Mouse (Mus musculus) thymus, adult 18-20 months (tissue): ENCODE data around the gene Tubgcp3.
"Not testable (repeated sequence)": the region's sequence is repeated elsewhere in the genome, so short reads cannot be mapped to it uniquely, and the experiment has no call there.

Experiments used
- DNase-seq, 2 experiments: peaks; one replicate each; pipeline ENCODE4 v3.0.0; 2022; ENCODE audit warnings: mixed read lengths in 2 of 2

The Tubgcp3 gene

DNA sequence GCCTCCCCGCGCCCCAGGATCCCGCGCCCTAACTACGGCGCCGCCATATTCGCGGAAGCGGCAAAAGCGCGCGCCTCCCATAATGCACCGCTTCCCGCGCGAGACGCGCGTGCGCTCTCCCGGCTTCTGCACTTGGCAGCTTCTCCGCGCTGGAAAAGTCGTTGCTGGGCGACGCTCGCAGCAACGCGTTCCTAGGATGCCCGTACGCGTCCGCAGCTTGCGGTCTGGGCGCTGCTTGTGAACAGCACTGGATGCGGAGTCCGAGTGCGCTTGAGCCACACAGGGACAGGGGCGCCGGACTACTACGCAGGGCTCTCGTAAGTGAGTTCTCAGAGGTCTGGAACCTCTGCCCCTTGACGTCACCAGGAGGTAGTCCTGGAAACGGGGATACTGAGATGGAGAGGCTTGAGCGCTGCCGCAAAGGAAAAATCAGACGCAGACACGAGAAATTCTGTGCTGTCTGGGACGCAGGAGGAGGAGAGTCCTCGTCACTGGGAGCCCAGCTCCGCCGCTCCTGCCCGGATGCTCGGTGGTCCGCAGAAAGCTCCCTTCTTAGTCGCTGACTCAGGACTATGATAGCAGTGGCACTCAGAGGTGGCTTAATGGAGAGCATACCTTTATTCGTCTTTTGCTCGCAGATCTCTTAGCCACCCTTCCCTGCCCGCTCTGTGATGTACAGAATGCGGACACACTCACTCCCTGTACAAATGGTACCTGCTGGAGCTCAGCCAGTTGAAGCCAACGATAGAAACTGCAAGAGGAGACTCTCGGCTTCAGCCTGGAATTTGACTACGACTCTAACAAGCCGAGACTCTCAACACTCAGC is at the start of gene Tubgcp3:
Tubgcp3 (minus strand) TSS at position 193 of the 826 bp plus-strand sequence.
- peak; percentile 69 to 75 for DNase-seq

DNA sequence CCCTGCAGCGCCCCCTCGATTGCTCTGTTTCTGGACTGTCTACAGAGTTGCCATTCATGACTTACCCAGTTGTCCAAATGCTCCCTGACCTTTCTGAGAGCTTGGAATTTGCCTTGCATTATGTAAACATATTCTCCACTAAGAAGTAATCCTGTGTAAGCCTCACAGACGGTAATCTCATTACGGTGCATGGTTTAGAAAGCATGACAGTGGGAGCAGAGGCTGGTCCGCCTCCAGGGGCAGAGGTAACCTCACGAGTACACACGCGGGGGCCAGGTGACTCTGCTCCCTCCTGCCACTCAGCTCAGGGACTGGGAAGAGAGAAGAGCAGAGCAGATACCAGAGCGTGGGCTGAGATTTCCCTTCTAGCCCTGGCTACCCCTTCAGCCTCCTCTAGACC is 47.0 kb upstream of the Tubgcp3 start:
- no peak for DNase-seq

DNA sequence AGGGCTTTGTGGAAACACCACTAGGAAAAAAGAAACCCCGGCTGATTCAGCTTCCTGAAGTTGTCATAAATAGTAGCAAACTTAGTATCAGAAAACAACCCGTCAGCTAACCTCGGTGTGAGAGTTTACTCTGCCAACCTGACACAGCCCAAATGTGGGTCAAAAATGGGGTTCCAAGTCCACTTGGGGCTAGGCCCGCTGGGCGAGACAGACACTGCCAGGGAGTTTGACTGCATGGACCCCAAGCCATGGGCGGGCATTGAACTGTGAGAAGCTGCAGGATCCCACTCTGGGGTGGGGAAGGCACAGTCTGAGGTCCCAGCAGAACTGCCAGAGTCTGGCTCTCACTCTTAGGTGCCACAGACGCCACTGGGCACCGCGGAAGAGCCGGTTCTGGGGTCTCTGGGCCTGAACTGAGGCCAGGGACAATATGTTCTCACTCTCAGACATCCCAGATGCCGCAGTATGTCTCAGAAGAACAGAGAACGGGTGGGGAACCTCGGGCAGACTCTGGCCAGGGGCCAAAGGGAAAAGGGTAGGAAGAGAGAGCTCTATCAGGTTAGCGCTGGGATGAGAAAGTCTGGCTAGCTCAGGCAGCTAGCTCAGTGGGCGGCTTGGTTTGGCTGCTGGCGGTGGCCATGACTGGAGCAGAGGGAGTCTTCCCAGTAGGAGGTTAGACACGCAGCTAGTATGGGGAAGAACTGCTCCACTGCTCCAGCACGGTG is 44.0 kb upstream of the Tubgcp3 start:
- DNase-seq, result no peak

DNA sequence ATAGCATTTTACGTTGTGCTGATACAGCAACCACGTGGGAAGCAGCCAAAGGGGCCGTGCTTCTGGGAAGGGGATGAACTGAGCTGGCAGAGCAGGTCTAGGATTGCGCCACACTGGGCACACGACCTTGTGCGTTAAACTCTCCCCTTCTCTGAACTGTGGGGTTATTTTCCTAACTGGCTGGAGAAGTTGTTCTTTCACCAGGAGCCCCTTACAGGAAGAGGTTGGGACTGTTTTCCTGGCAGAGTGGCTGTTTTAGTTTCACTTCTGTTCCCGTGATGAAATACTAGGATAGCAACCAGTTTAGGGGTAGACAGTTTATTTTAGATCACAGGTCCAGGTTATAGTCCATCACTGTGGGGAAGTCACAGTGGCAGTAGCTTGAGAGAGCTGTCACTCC is 39.6 kb upstream of the Tubgcp3 start:
- no peak for DNase-seq

DNA sequence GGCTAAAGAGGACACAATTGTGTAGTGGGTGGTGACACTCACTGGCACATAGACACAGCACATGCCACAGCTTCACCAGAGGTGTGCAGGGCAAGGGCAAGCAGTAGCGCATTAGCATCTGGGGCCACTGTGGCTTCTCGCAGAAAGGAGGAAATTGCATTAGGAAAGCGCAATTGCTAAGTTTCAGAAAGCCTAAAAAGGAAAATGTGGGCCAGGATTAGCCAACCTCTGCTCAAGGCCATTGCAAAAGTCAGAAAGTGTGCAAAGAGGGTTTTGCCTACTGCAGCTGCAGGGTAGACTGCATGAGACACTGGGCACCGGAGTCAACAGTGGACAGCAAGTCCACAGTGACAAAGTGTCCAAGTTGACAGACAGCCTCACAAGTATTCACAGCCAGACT is 31.5 kb upstream of the Tubgcp3 start:
- no peak for DNase-seq

DNA sequence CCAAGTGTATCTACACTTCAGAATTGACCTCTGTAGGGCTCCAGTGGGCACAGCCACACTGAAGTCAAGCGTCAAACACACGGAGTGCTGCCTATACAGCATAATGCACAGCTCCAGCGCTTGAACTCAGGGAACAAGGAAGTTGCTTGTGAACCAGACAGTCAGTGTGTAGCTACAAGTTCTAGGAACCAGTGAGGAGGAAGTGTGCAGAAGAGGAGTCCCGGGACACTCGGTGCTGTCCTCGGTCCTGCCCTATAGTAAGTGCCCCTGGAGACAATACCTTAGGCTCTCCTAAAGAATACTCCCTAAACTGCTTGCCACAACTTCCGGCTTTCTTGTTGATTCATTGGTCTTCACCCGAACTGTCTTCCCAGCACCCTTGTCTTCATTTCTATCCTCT is 30.2 kb upstream of the Tubgcp3 start:
- no peak for DNase-seq

DNA sequence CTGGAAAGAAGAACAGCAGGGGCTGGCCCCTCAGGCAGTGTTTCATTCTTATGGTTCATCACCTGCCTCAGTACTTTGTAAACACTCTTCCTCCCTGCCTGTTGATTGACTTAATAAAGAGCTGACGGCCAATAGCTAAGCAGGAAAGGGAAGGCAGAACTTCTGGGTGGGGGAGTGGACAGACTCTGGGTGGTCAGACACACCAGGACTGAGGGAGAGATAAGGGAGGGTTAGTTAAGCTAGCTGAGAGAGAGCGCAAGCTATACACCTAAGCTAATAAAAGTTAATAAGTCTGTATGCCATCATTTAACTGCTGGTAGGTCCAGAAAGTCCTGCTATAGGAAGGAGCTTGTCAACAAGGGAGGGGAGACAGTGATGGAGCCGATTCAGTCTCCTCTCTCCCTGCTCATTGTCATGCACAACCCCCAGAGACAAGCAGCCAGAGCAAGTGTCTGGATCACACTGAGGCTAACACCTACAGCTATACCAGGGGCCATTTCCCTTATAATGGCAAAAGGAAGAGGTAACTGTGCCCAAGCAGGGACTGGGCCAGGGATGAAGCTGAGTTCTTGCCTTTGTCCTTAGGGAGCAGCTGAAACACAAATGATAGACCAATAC is 26.7 kb upstream of the Tubgcp3 start:
- DNase-seq, result no peak

DNA sequence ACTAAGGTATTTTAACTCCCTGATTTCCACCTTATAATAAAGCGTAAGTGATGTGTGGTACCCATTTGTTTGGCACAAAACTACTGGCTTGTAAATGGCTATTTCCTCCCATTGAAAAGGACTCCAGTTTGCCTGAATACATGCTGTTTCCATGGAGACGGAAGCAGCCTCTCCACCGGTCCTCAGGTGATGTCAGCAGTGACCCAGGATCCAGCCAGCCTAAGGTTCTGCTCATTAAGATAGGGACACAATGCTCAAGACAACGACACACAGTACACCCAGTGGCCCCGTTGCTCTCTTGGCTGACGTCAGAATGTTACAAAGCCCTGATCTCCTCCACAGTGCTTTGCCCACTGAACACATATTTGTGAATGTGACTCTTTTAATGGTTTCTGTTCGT is 16.8 kb upstream of the Tubgcp3 start:
- no peak for DNase-seq

DNA sequence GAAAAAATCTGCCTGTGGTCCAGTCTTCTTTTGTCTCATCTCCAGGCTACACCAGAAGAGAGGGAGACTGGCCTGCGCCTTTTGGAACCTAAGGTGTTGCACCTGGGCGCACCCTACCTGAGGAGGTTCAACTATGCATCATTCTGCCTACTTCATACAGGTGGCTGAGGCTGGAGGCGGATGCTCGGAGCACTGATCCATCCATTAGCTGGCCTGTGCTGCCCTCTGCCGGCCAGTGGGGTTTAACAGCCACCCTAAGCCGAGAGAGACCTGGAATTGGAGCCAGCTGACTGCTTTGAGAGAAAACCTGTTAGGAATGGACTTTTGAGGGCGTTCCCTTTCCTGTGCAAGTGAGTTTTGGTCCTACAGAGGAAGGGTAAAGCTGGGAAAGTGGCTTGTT is 5.5 kb upstream of the Tubgcp3 start:
- DNase-seq, result peak; percentile 26 to 35

DNA sequence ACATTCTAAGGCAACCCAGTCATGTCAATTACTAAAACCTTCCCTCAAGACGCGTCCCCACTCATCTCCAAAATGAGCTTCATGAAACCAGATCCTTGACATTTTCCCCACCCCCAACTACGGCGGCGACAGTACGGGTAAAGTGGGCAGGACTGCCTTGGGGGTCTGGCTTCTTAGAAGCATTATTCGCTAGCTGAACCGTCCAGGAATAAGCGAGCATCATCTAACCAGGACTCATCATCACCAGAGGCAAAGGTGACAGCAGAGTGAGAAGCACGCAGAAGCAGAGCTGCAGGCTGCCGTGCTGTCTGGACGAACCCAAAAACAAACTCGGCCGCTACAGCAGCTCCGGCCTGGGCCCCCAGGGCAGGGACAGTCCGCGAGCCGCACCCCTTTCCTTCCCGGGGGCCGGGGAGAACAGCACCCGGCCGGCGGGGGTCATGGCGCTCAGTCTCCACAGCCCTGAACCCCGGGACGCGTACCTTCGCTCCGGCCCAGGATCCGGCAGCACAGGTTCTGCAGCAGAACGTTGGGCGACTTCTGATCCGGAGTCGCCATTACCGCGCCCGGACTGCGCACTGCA is 484 bp downstream of the Tubgcp3 start:
- peak; percentile 3 to 25 for DNase-seq

DNA sequence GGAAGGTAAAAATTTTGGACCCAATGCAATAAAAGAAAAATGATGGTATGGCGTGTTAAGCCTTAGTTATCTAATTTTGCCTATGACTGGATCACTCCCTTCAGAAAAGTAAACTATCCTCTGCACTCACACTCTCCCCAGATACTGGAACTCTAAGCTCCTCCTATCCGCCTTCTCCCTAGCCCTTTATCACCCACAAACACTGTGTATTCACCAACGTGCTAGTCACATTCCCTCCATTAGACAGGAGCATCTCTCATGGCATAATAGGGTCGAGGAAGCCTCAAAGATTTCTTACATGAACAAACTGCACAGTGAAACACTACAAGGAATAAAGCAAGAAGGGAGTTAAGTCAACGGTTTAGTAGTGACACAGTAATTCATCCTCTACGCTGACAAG is 1.1 kb downstream of the Tubgcp3 start:
- no peak for DNase-seq

DNA sequence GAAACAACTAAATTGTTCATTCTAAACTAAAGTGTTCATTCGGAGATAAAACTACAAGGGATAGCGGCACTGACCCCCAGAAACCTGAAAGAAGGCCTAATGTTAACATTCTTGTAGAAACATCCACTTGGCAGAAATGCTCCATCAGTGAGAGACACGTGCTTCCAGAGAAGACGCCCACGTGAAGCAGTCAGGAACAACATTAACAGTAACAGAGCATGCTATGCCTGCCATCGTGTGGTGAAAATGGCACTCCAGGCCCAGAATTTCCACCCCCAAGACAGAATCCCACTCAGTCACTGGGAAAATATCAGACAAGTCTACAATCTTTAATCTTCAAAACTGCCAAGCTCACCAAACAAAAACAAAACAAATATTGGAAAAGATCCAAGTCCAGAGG is 3.2 kb downstream of the Tubgcp3 start:
- no peak for DNase-seq

DNA sequence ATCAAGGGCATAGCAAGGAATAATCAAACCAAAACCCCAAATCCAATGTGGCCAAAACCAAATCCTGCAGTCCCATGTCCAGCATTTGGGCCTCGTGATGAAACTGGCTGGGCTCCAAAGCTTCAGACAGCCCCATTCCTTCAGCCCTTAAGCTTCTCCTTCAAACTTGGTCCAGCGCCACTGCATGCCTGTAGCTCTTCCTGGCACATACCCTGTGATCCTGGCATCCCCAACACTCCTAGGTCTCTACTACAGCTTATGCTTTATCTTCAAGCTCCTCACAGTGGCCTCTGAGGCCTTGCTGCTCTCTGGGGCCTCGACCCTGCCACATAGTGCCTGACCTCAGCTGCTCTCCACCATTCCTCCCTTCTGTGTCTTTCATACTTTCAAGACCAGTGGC is 5.5 kb downstream of the Tubgcp3 start:
- DNase-seq, result not testable (repeated sequence)

DNA sequence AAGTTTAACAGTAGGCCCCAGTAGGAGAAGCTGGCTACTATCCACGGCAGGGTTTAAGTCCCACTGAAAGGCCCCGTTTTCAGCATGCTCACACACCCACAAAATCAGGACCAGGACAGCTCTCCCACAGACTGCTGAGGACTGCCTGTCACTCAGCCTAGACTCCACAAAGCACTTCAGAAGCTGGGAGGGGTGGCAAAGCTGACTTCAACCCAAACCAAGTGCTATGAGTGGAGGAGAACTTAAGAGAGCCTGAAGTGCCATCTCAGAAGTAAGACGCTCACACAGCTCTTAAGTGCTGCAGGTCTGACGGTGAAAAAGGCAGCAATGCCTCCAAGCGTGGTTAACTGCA is 9.0 kb downstream of the Tubgcp3 start:
- DNase-seq, result no peak

DNA sequence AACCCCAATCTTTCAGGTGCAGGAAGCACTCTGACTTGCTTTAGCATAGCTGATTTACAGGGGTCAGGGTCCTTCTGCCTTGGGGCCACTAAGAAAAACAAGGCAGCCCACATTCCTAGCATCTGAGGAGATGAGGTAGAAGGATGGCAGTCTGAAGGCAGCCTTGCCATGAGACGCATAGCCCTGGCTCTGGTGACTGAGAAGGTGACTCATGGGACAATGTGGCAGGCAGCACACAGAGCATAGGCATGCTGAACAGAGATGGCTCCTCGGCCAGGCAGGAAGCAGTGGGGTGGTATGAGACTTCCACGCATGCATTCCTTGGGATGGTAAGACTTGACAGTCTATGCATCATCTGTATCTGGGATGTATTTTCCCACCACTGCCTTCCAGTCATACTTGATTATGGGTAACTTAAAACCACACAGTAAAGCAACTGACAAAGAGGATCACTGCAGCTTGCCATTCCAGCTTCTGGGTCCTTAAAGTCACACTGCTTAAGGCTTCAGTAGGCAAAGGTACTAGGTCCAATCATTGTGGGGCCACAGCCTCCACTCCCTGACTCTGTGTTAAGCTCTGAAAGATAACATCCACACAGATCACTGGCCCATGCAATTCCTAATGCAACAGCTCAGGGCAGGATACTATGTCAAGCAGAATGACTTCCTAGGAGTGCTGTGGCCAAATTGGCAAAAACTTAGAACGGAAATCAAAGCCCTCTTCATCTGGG is 9.5 kb downstream of the Tubgcp3 start:
- no peak for DNase-seq

DNA sequence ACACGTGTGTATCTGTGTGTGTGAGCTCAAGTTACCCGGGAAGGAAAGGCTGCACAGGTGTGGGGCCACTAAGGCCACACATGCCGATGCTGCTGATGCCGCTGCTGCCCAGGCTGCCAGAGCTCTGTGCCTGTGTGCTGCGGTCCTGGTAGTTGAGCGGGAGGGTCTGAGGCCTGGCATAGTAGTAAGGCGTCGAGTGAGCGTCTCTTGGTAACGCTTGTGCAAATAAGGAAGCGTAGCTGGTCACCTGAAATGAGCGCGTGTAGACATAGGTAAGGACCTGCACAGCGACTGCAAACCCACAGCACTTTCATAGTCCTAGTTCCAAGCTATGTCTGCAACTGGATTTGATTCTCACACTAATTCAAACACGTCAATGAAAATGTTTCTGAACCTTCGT is 14.6 kb downstream of the Tubgcp3 start:
- no peak for DNase-seq

DNA sequence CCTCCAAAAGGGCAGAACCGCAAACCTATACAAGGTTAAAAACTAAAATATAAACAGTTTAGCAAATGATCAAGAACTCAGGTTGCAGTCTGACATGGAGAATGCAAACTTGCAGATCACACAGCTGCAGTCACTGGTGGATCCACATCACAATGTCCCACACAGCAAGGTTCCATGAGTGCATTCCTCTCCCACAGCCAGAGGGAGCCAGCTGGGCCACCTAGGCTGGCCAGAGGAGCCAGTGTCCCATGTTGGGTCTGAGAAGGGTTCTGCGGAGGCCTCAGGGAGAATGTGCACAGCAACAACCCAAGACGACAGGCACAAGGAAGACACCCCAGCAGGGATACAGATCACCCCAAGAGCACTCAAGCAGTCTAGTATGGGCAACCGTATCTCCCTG is 20.8 kb downstream of the Tubgcp3 start:
- DNase-seq, result no peak

DNA sequence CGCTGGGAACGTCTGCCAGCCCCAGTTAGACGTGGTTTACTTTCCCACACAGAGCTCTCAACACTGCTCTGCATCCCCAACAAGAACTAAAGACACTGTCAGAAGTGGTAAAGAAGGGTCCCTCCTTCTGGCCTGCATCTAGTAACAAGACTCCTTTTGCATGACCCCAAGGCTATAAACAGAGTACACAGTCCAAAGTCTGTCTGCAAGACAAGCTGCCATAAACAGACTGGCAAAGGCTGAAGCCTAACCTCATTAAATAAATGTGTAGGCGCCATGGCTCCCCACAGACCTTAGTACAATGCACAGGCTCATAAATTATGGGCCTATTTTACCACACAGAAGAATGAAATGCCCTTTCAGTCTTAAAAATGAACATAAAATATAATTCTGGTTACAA is 21.6 kb downstream of the Tubgcp3 start:
- no peak for DNase-seq

DNA sequence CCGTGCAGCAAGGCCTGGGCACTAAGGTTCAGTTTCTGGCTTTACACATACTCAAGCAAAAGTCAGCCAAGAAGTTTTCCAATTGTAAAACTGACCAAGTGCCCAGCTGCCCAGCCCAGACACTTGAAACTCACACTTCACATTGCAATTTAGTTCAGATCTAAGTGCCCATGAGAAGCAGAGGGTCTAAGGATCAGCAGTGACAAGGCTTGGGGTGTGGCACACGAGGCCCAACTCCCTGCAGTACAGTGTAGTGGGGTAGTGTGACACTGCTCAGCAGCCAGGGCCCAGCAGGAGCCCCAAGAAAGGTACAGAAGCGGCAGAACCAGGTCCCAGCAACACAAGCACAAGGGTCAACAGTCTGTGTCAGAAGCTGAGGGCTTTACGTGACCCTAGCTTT is 23.1 kb downstream of the Tubgcp3 start:
- DNase-seq, result no peak

DNA sequence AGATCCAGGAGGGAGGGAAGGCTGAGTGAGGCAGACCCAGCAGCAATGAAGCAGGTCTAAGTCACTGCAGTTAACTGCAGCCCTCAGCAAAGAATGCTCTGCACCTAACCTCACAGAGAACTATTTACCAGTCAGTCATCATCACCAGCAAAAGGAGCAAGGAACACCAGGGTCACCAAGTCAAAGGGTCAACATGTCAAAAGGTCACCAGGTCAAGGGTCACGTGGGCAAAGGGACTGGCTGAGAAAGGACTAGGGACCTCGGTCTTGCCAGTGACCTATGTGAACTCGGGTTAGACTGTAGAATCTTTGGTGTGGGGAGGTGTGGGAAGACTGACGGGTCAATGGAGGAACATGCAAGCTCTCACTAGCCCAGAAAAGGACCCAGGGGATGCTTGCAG is 25.5 kb downstream of the Tubgcp3 start:
- DNase-seq, result no peak

DNA sequence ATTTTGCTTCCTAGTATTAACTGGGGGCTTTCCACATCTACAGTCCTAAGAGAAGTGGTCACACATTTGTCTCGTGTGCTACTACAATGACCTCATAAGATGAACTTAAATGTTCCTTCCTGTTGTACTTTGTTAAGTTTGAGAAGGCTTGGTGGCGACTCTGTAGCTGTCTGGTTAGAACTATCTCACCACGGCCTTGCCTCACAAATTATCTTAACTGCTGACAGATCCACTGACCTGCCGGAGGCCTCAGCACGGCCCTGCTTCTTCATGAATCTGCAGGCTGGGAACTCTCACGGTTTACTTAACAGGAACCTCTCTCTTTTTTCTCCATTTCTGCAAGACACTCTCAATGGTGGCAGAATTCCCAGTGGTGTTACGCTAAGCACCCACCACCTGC is 27.2 kb downstream of the Tubgcp3 start:
- no peak for DNase-seq

DNA sequence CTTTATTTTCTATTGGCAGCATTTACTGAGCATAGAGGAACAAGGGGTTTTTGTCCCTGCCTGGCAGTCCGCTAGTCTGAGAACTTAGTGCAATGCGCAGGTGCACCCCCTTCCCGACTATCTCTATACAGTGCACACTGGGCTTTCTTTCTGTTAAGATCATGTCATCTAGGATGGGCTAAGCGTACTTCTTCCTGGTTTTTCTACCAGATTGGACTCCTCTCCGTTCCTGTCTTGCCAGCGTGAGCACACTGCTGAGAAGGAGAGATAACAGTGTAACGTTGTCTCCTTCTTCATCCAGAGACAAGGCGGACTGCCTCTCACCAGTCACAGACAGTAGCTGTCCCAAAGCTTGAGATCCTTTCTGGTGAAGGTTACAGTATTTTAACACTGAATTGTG is 27.7 kb downstream of the Tubgcp3 start:
- no peak for DNase-seq

DNA sequence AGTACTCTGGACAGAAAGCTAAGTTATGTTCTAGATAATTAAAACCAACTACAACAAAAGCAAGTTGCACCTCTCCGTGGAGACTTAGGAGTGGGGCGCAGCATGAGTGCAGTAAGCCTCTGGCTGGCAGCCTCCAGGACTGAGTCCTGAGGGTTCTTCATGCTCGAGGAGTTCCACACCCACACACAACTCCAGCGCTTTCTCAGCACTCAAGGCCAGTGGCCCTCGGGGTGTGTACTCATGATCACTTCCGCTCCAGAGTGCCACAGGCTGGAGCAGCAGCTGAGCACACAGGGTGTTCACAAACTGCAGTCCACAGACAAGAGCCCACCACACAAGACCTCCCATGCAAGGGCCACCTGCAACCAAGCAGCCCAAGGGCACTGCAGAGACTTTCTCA is 30.5 kb downstream of the Tubgcp3 start:
- DNase-seq, result no peak
